Mouse (Mus musculus) lung, adult 2 months (tissue): Measurements from ENCODE around the gene Col4a3bp.

Source experiments
- CTCF ChIP-seq: fragments of 200-500 bp; IDR thresholded peaks from 2 replicates; pipeline ENCODE4 v1.5.1; 2011; ENCODE audit warnings: mild to moderate bottlenecking, low read length, control low read depth; ENCODE audit not compliant: insufficient read depth
- POLR2A ChIP-seq: fragments of 200-500 bp; IDR thresholded peaks from 2 replicates; pipeline ENCODE4 v1.6.1; 2011; ENCODE audit warnings: low read depth, mild to moderate bottlenecking, control low read depth, low read length, borderline replicate concordance; ENCODE audit errors: extremely low read depth

DNA sequence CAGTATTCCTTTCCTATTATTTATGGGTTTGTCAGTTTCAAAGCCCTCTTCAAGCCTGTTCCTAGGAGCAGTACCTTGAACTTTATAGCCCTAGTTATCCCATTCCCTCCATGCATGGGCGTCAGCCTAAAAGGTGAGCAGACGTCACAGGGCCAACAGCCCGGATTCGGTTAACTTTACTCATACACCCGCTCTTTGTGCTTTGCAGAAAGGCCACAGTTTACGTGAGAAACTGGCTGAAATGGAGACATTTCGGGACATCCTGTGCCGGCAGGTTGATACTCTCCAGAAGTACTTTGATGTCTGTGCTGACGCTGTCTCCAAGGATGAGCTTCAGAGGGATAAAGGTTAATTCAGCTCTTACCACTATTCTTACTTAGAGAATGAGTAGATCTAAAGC, 56.8 kb downstream of the Col4a3bp start:
- TF ChIP-seq CTCF (no peak), POLR2A (no peak)
